Mouse (Mus musculus): Measurements from ENCODE around the gene Sash1.

DNA sequence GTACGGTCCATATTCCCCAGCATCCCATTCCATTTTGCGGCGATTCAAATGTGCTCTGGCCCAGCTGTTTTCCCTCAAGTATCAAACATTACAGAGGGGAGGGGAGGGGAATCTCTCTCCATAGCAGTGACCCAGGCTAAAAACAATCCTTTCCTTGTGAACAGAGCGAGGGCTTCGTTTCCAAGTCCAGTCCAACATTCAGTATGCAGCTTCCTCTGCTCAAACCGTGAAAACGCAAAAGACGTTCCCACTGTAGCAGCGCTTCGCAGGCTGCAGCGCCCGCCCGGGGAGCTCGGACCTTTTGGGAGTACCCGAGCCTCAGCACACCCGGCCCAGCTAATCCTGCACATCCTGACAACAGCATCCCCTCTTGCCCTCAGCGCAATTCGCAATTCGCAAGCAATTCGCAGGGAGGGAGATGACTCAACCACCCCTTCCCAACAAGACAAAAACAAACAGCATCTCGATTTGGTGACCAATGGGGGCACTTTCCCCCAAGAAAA lies 128.4 kb downstream of the Sash1 start:
- TF ChIP-seq POLR2A (IDR thresholded peaks at IDR 0.05; ENCODE audit: insufficient read depth, low read length) = no peak
- TF ChIP-seq CTCF (IDR thresholded peaks at IDR 0.05; ENCODE audit: low read depth, low read length) = no peak
- no peak for TF ChIP-seq EP300 (IDR thresholded peaks at IDR 0.05; ENCODE audit: insufficient read depth, low read depth, low read length)

Data from ES-Bruce4 (cell line).